Mouse (Mus musculus) spleen, embryonic (tissue): Measurements from ENCODE around the gene Abcg2.
"Not testable (repeated sequence)": the region's sequence is repeated elsewhere in the genome, so short reads cannot be mapped to it uniquely, and the experiment has no call there.

ENCODE experiments used
- CTCF ChIA-PET: fragments of 350-600 bp; sonication (Branson Sonifier 250); formaldehyde crosslinking; loops from one replicate; lab custom pipeline; 2022; lab: Charles Lee

Gene Abcg2

GRCm38 (mm10) chr6:58584223-58584622 lies at the start of gene Abcg2:
Gene Abcg2 (plus strand): TSS chr6:58584523.
- CTCF ChIA-PET: not testable (repeated sequence)

DNA sequence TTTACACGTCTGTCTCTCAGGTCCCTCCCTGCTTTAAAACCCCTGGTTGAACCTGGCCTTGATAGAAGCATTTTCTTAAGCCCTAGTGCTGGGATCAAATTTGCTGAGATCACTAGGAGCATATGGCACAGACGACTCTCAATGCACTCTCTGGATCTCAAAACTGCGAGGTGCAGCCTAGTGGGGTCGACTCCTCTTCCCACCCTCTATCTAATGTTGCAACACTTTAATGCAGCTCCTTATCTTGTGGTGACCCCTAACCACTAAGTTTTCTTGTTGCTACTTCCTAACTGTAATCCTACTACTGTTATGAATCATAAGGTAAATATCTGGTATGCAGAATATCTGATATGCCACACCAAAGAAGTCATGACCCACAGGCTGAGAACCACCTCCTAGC lies 44.1 kb upstream of the Abcg2 start:
- CTCF ChIA-PET: not testable (repeated sequence)

DNA sequence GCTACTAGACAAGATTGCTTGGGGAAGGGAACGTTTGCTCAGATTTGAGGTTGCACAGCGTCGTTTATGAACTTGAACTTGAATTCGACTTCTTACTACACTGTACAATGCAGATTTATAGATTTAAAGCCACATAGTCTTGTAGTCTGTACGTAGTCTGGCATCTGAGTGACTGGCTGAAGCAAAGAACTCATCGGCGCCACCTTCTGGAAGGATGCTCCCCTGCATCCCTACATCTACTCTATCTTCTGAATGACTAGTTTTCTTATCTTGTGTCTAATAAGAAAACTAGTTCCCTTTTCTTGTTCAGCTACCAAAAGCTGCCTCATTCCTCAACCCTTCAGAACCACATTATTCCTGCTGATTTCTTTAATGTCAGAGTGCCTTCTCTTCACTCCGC lies 41.5 kb upstream of the Abcg2 start:
- CTCF ChIA-PET: not testable (repeated sequence)

DNA sequence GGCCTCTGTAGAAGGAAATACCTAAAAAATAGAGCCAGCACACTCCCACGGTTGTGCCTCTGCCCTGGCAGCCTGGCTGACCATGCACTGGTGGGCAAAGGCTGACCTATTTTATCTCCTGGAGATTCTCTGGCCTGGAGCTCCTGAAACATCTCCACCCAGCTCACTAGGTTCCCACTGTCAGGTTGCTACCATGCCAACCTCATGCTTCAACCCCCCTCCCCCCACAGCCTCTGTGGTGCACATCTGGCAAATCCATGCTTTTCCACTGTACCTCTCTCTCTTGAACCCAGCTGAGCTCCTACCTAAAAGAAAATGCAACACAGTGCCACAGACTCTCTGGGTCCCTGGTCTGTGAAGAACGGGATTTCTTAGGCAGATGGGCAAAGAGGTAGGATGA lies 39.4 kb upstream of the Abcg2 start:
- CTCF ChIA-PET: not testable (repeated sequence)

DNA sequence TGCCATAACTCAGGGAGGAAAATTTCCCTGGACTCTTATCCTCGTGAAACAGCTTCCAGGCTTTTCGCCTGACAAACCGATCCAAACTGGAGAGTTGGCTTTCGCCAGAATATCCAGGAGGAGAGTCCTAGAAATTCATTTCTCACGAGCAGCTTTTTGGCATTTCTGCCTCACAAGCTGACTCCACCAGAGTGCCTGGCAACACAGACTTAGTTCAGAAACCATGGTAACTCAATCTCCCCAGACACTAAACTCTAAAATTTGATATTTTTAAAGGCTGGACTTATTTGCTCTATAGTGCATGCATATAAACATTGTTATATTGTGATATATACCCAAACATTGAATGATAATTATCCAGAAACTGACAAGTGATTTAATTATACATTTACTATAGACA lies 38.3 kb upstream of the Abcg2 start:
- CTCF ChIA-PET: not testable (repeated sequence)

- CTCF ChIA-PET: no interaction called here
These were observed 37.5 kb upstream of the Abcg2 start for GRCm38 (mm10) chr6:58546816-58547215.

DNA sequence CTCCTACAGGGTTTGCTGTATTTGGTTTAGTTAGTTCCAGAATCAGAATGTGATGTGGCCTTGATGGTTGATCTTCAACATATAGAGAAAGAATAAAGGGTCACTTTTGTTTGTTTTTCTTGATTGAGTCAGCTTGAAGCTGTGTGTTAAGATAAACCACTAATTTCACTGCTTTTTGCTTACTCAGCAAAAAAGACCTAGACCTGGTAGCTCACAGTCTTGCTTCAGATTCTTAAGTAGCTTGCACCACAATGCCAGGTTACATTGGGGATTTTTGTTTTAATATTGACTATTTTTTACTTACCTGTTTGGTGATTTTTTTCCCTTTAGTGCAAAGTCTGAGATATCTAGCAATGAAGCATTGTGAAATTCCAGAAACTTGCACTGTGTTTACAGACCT lies 30.5 kb upstream of the Abcg2 start:
- CTCF ChIA-PET: not testable (repeated sequence)

GRCm38 (mm10) chr6:58593987-58594844 lies 9.9 kb downstream of the Abcg2 start:
- CTCF ChIA-PET: not testable (repeated sequence)

GRCm38 (mm10) chr6:58595639-58596293 lies 11.4 kb downstream of the Abcg2 start:
- CTCF ChIA-PET: not testable (repeated sequence)

DNA sequence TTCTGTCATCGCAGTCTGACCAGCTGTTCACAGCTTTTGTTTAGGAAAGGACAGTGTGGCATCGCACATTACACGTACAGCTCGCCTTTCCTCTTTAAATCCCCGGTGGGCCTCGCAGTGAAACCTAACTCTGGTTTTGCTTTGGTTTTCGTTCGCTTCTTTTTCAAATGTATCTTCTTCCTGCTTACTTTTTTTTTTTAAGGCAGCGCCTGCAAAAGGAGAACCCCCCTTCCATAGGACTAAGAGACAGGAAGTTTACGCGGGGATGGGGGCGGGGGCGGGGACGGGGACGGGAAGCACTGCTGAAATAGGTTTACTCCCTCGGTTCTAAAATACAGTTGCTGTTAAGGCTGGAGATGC lies 12.0 kb downstream of the Abcg2 start:
- CTCF ChIA-PET: no interaction called here

- CTCF ChIA-PET: not testable (repeated sequence)
These were observed 17.8 kb downstream of the Abcg2 start for GRCm38 (mm10) chr6:58602119-58602518.

GRCm38 (mm10) chr6:58602991-58603390 lies 18.7 kb downstream of the Abcg2 start:
- CTCF ChIA-PET: not testable (repeated sequence)

DNA sequence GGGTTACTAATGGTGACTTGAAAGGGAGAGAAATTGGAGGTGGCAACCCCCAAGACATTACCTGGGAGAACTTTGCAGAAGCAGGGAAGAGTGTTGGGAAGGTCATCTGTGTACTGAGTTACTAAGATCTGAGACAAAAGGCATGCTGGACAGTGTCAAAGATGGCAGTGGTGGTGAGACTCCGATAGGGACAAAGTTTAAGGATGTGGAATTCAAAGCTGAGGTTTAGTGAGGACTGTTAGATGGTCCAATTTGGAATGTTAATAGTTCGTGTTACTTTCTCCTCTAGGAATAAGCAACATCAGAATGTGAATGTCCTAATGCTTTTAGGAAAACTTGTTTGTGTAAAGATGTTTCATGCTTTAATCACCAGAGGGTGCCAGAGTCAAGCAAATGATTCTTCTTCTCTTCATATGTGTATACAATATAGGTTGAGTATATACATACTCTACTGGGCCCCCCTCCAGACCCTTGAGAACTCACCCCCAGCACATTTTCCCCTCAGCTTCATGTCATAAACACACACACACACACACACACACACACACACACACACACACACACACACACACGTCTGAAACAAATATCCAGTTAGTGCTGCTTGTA lies 19.3 kb downstream of the Abcg2 start:
- CTCF ChIA-PET: interaction anchor here (0.7 kb wide), 1 partner anchor 37 kb away, joined by 7 read pairs; no protein-coding TSS in a partner anchor

DNA sequence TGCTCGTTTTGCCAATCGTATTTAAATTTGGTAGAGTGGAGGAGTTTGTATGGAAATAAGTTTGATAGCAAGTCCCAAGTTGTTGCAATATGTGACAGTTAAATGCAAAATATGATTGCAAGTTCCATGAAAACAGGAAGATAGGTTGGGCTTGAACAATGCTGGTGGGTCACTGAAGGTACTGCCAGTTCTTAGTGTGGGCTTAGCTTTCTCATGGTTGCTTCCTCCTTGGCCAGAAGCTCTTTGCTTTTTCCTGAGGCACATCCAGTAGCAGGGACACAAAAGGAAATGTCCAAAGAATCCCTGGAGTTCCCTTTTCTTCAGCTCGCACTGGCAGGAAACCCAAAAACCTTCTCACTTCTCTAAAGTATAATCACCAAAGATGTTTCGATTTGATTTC lies 22.3 kb downstream of the Abcg2 start:
- CTCF ChIA-PET: no interaction called here

DNA sequence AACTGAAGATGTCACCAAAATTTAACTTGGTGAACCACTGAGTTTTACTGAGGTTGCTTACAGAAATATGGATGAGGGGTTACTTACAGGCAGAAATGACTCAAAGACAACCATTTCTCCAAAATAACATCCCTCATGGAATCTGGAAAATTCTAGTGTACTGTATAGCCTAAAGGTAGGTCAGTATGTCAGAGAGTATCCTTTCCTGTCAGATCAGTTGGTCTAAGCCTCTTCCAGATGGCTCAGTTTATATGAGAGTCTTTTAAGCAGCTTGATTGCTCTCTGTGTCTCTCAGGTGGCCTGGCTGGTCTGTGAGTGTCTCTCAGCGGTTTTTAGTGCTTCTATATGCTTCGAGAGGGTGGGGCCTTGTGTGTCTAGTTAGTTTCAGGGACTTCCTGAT lies 24.1 kb downstream of the Abcg2 start:
- CTCF ChIA-PET: no interaction called here

DNA sequence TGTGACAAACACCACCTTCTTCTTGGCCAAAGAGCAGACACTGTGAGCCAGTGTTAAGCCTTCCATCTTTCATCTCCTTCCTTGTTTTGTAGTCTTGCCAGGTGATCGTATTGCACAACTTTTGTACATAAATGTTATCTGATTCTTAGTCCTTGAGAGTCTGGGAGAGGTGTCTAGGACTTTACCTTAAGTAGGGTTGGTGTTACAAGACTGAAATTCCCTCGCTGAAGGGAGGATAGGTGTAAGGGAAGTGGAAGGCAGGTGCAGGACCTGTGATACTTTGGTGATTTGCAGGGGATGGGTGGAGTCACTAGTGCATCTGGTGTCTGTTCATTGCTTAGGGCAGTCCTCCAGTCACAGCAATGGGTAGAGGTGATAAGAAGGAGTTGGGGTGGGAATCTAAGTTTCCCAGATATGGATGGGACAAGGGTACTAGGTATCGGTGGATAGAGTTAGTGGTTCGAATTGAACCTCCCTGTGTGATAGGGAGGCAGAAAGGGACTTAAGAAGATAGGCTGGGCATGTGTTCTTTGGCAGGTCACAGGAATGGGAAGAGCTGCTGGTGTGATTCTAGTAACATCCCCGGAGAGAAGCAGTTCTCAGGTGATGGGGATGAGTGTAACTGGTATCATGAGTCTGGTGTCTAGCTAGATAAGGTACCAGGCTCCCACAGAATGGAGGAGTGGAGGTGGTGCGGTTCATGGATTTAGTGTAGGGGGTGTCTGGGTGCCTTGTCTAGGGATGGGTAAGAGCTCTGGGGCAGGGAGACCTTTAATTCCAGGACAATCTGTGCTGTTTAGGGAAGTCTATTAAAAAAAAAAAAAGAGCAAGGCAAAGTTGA lies 25.8 kb downstream of the Abcg2 start:
- CTCF ChIA-PET: no interaction called here

- CTCF ChIA-PET: no interaction called here
These were observed 26.7 kb downstream of the Abcg2 start for GRCm38 (mm10) chr6:58610760-58611654.

DNA sequence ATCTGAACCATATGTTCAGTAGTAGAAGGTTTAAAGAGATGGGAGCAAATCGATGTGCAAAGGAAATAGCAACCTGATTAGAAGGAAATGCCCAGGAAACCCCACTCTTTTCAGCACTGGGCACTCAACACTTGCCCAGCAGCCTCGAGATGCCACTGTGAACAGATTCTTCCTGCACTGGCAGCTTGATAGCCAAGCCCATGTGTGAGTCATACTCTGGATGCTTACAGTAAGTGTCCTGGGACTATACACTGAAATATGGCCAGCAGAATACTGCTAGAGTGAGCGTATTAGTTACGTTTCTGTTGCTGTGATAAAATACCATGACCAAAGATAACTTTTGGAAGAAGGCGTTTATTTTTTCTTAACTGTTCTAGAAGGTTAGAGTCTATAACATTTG lies 39.8 kb downstream of the Abcg2 start:
- CTCF ChIA-PET: no interaction called here

DNA sequence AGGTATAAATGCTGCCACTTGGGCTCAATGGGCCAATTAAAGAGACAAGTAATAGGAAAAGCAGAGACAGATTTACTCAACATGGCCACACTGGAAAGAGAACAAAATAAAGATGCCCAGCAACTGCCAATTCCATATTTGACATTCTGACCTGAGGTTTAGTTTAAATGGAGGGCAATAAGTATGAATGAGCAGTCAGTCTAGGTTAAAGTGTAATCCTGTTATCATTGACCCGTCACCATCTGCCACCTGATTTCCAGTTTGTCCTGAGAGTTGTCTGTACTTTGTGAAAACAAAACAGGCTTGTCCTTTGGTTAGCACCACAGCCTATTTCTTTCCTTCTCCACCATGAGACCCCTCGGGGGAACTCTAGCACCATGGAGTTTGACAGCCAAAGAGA lies 44.9 kb downstream of the Abcg2 start:
- CTCF ChIA-PET: no interaction called here

DNA sequence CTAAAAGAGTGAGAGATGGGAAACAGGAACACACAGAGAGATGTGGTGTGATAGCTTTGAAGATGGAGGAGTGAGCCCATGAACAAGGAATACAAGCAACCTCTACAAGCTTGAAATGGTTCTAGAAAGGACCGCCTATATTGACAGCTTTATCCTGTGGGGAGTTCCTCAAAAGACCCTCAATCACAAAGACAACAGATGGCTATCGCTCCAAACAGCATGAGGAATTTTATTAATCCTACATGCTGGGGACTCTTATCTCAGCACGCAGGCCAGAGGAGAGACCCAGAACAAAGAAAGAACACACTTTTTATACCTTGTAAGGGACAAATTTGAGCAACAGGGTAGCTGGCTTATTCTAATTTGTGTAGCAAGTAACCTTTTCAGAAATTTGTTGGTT lies 48.1 kb downstream of the Abcg2 start:
- CTCF ChIA-PET: no interaction called here

DNA sequence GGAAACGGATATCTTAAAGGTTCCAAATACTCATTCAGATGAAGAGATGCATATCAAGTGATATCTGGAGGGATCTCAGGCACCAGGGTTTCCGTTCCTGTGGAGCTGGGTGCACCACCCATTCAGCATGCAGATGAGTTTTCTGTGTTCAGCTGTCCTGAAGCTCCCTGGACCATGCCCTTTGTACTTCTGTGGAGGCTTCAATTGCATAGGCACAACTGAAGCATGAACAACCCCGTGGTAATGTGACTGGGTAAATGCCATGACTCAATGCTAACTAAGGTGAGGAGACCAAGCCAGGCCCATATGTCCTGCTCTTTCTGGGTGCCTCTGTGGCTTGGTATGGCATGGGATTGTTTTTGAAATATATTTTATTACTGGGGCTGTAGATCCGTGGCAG lies 49.4 kb downstream of the Abcg2 start:
- CTCF ChIA-PET: no interaction called here
